ENCODE assay signal across 25 mouse cellular contexts in genomic region chr5:92994309-92994708, GRCm38 (mm10). TPM values are rescaled to one million over a fixed set of nuclear protein-coding genes. Genes with fewer than 3 reads are reported as not detected.
DNase-seq lines count a peak whose midpoint lies in the region; ATAC-seq and TF ChIP-seq lines count a peak whose summit lies in the region.
"Had no signal": no experiment of that assay in that cellular context is flagged by ENCODE, and none has a peak within 500 bp of the region (broad histone marks: within the 10 kb centered on the region; RNA-seq: fewer than 3 reads in every experiment).

No protein-coding gene starts in this region.

- peak; percentile 86 for ATAC-seq in G1E (ENCODE audit: extremely low read depth, insufficient number of reproducible peaks, low FRiP score, poor library complexity, severe bottlenecking)
- peak; percentile 43 for ATAC-seq in intestine, embryonic 15.5 days
- ATAC-seq: CD4-positive, CD25-positive, alpha-beta regulatory T cell, adult 4 months; forebrain, embryonic 14.5 days; forebrain, postnatal 0 days; hindbrain, postnatal 0 days; inflammation-experienced regulatory T-cells, adult 6 months had no signal

- H3K4me1 ChIP-seq in G1E (ENCODE audit: insufficient read depth, low read depth, low read length) = peaks cover 31% of the 10 kb centered on the region
- peaks cover 0 to 5% of the 10 kb centered on the region in 2 experiments; a peak in 1 of 4 replicates for H3K4me1 ChIP-seq in MEL (ENCODE audit: control insufficient read depth in 1 of 2, insufficient read depth in 2 of 2, low read length in 2 of 2)
- H3K4me1 ChIP-seq in intestine, embryonic 15.5 days (replicated peaks) = peaks cover 18% of the 10 kb centered on the region

- H3K36me3 ChIP-seq in G1E (replicated peaks) (no peaks in the 10 kb centered on the region), MEL (ENCODE audit: control insufficient read depth in 1 of 2, insufficient read depth in 2 of 2, low read length in 2 of 2) (peaks cover 0 to 2% of the 10 kb centered on the region in 2 experiments; a peak in 1 of 4 replicates)
- H3K36me3 ChIP-seq in intestine, embryonic 15.5 days = no peaks in the 10 kb centered on the region
- H3K36me3 ChIP-seq: embryonic facial prominence, embryonic 12.5 days; embryonic facial prominence, embryonic 15.5 days; heart, embryonic 12.5 days; heart, embryonic 15.5 days had no signal

- H3K4me2 ChIP-seq in intestine, embryonic 15.5 days (replicated peaks) = no peak overlapping the region
- H3K4me2 ChIP-seq: embryonic facial prominence, embryonic 12.5 days; embryonic facial prominence, embryonic 15.5 days; heart, embryonic 12.5 days; heart, embryonic 15.5 days; hindbrain, embryonic 14.5 days had no signal

- H3K4me3 ChIP-seq in G1E (ENCODE audit: low read depth, low read length) (no peak overlapping the region; the same call in 1 of the 2 replicates), MEL (ENCODE audit: control insufficient read depth in 1 of 2, insufficient read depth in 1 of 2, low read depth in 2 of 2, low read length in 2 of 2) (peak overlapping the region; percentile 6 to 18; a peak in 3 of 4 replicates)
- no peak overlapping the region for H3K4me3 ChIP-seq in intestine, embryonic 15.5 days (replicated peaks)
- H3K4me3 ChIP-seq: embryonic facial prominence, embryonic 12.5 days; embryonic facial prominence, embryonic 15.5 days; gastrocnemius, adult 2 months; heart, embryonic 12.5 days; heart, embryonic 15.5 days had no signal

- H3K9me3 ChIP-seq in G1E (replicated peaks) (no peaks in the 10 kb centered on the region), MEL (replicated peaks; ENCODE audit: insufficient read depth, low read length) (no peaks in the 10 kb centered on the region)
- H3K9me3 ChIP-seq in intestine, embryonic 15.5 days = no peaks in the 10 kb centered on the region
- H3K9me3 ChIP-seq: embryonic facial prominence, embryonic 12.5 days; embryonic facial prominence, embryonic 15.5 days; heart, embryonic 12.5 days; heart, embryonic 15.5 days had no signal

- no peaks in the 10 kb centered on the region for H3K79me2 ChIP-seq in MEL (ENCODE audit: control insufficient read depth, insufficient read depth, low read length, poor library complexity)

- no peak overlapping the region for H3K9ac ChIP-seq in MEL (ENCODE audit: control insufficient read depth, low read depth, low read length, poor library complexity, severe bottlenecking)
- H3K9ac ChIP-seq in intestine, embryonic 15.5 days = no peak overlapping the region
- H3K9ac ChIP-seq: embryonic facial prominence, embryonic 12.5 days; embryonic facial prominence, embryonic 15.5 days; forebrain, postnatal 0 days; heart, embryonic 12.5 days; heart, embryonic 15.5 days; hindbrain, embryonic 14.5 days had no signal

- TF ChIP-seq RAD21 in MEL (IDR thresholded peaks at IDR 0.05; ENCODE audit: low read depth, low read length) = no peak

- H3K27me3 ChIP-seq in G1E (ENCODE audit: insufficient read depth, low read length) = no peaks in the 10 kb centered on the region
- peaks cover 0 to 1% of the 10 kb centered on the region in 2 experiments; a peak in 1 of 4 replicates for H3K27me3 ChIP-seq in MEL (ENCODE audit: control insufficient read depth in 1 of 2, insufficient read depth in 2 of 2, low read length in 2 of 2)
- H3K27me3 ChIP-seq in intestine, embryonic 15.5 days (replicated peaks) = no peaks in the 10 kb centered on the region
- H3K27me3 ChIP-seq: embryonic facial prominence, embryonic 12.5 days; embryonic facial prominence, embryonic 15.5 days; heart, embryonic 12.5 days; heart, embryonic 15.5 days had no signal

- peak; percentile 15 for DNase-seq in G1E (ENCODE audit: low spot score)
- DNase-seq in MEL (ENCODE audit: low read depth, low spot score) = peak; percentile 64
- DNase-seq in right cerebral cortex, postnatal 36 days (ENCODE audit: low spot score in 2 of 2) = no peak
- no peak for DNase-seq in cerebellum, adult 8-10 months
- no peak for DNase-seq in layer of hippocampus, postnatal 36 days
- DNase-seq: cerebellum, adult 11-12 months; cerebellum, adult 9-10 months; cerebellum, postnatal 14 days; forebrain, postnatal 0 days; gastrocnemius, adult 2 months; gastrocnemius, postnatal 14 days; heart, adult 11 months; heart, postnatal 10 days; heart, postnatal 36 days had no signal

- no peak for TF ChIP-seq EP300 in MEL (IDR thresholded peaks at IDR 0.05; ENCODE audit: low read depth in 1 of 2, low read length in 2 of 2)

- no peak for TF ChIP-seq POLR2A in MEL (IDR thresholded peaks at IDR 0.05; ENCODE audit: control insufficient read depth in 1 of 2, insufficient read depth in 1 of 2, low read depth in 1 of 2, low read length in 2 of 2, poor library complexity in 1 of 2)

- no peak overlapping the region for H3K27ac ChIP-seq in MEL (ENCODE audit: control insufficient read depth, low read depth, low read length)
- no peak overlapping the region for H3K27ac ChIP-seq in intestine, embryonic 15.5 days
- H3K27ac ChIP-seq: embryonic facial prominence, embryonic 12.5 days; embryonic facial prominence, embryonic 15.5 days; gastrocnemius, adult 2 months; heart, embryonic 15.5 days; hindbrain, embryonic 14.5 days; hindbrain, postnatal 0 days had no signal

- TF ChIP-seq CTCF in G1E (IDR thresholded peaks at IDR 0.05; ENCODE audit: low read depth, low read length) = no peak
- no peak for TF ChIP-seq CTCF in MEL (IDR thresholded peaks at IDR 0.05 in 2 of 3, conservative IDR thresholded peaks at IDR 0.05 in 1 of 3; ENCODE audit: control insufficient read depth in 1 of 3, insufficient read depth in 1 of 3, low read depth in 2 of 3, low read length in 3 of 3, poor library complexity in 1 of 3, severe bottlenecking in 1 of 3)

- 78% methylated on average over 6 of the region's 6 CpGs for WGBS in intestine, embryonic 15.5 days

TF ChIP-seq in MEL, 35 proteins besides CTCF, POLR2A, EP300 and RAD21:
- no peak for TF ChIP-seq MXI1 (IDR thresholded peaks at IDR 0.05; ENCODE audit: low read depth, low read length)
- TF ChIP-seq GATA1 (IDR thresholded peaks at IDR 0.05; ENCODE audit: low read depth, low read length) = peak; percentile 35; the same call in 1 of the 2 replicates
- TF ChIP-seq MYB (IDR thresholded peaks at IDR 0.05; ENCODE audit: low read depth, low read length) = no peak
- TF ChIP-seq SIN3A (IDR thresholded peaks at IDR 0.05; ENCODE audit: low read length) = no peak
- peak; percentile 95 for TF ChIP-seq TBP (IDR thresholded peaks at IDR 0.05; ENCODE audit: low read depth, low read length)
- 0 out of 2 replicates have a peak, but pooled peaks have one; percentile 5 for TF ChIP-seq TAL1 (IDR thresholded peaks at IDR 0.05; ENCODE audit: low read length)

RNA-seq across cellular contexts. Expression of gene Sowahb, which starts 50.5 kb away (rescaled TPM):
- total RNA-seq in G1E (2014; fragmentation: Nextera tagmentation) (not detected in 2 replicates), G1E (2017) (0.11 TPM in 1 of 2 replicates, not detected in the other), MEL (2012; rRNA removed) (not detected in 2 replicates)
- polyA plus RNA-seq in G1E (2012) (not detected in 2 replicates), MEL (2012; ENCODE audit: insufficient read depth in 1 of 2, insufficient read length in 2 of 2, low read depth in 1 of 2, low replicate concordance in 2 of 2, missing spikeins in 1 of 2) (not detected)
- 5.8 and 6.1 TPM in 2 replicates for polyA plus RNA-seq in intestine, embryonic 15.5 days (2015; fragmentation: Nextera tagmentation; extraction: Ambion mirVana)
- total RNA-seq in layer of hippocampus, postnatal 36 days (2021) = 1 to 10 TPM; 1.7 to 2.0 TPM
- total RNA-seq: gastrocnemius, adult 2 months; gastrocnemius, postnatal 14 days had no signal
- polyA plus RNA-seq: adrenal gland, adult 2 months; CD4-positive, CD25-positive, alpha-beta regulatory T cell, adult 4 months; hindbrain, embryonic 14.5 days; inflammation-experienced regulatory T-cells, adult 6 months had no signal

Comparison
In these comparisons a context has a peak if more than half of its experiments do, and no peak if none do; other contexts are left out.
1. DNase-seq: peak in G1E (single experiment) and MEL (single experiment); none in right cerebral cortex, postnatal 36 days (0 of 2), cerebellum, adult 8-10 months (single experiment) and layer of hippocampus, postnatal 36 days (0 of 2).
2. H3K4me3 ChIP-seq: peak in MEL (2 of 2); none in G1E (single experiment) and intestine, embryonic 15.5 days (single experiment).